Mouse (Mus musculus) cerebellum, adult 2 months (tissue): Measurements from ENCODE around the gene Dolpp1.

Source experiments
- CTCF ChIP-seq: fragments of 200-500 bp; IDR thresholded peaks from 2 replicates; pipeline ENCODE4 v1.5.1; 2011; ENCODE audit warnings: low read depth, mild to moderate bottlenecking, control low read depth, low read length, moderate library complexity, borderline replicate concordance; ENCODE audit not compliant: insufficient read depth
- POLR2A ChIP-seq: fragments of 200-500 bp; IDR thresholded peaks from 2 replicates; pipeline ENCODE4 v1.6.1; 2011; ENCODE audit warnings: low read length, control low read depth, borderline replicate concordance; ENCODE audit not compliant: insufficient read depth

GRCm38 (mm10) chr2:30380564-30381376, 11.3 kb upstream of the Dolpp1 start:
- TF ChIP-seq CTCF = no peak
- no peak for TF ChIP-seq POLR2A
